Mouse (Mus musculus) lung, postnatal 0 days (tissue): ENCODE measurements around the gene Baiap2.

ENCODE experiments used
- CTCF ChIP-seq: IDR thresholded peaks from 2 replicates; pipeline ENCODE4 v1.5.1; 2016; ENCODE audit warnings: antibody characterized with exemption, mild to moderate bottlenecking
- EP300 ChIP-seq: IDR thresholded peaks from 2 replicates; pipeline ENCODE4 v1.6.1; 2016; ENCODE audit warnings: antibody characterized with exemption, mild to moderate bottlenecking, control low read depth

GRCm38 (mm10) chr11:119915666-119916065 lies 26.9 kb upstream of the Baiap2 start:
- TF ChIP-seq CTCF (no peak), EP300 (no peak)
